Mouse (Mus musculus) thymus, adult 2 months (tissue): ENCODE results near the gene Sh3bp4. TPM values are rescaled to one million over a fixed set of nuclear protein-coding genes. Genes with fewer than 3 reads are reported as not detected.

Source experiments
- DNase-seq: peaks from one replicate; pipeline ENCODE4 v3.0.0; 2021
- H3K27ac ChIP-seq: fragments of 200-500 bp; 2 replicates; pipeline ENCODE4 v1.5.1; 2012; ENCODE audit warnings: low read length, control low read depth; ENCODE audit not compliant: control insufficient read depth, insufficient read depth
- H3K27me3 ChIP-seq: fragments of 200-500 bp; 2 replicates; pipeline ENCODE4 v1.6.1; 2012; ENCODE audit warnings: mild to moderate bottlenecking, low read length, moderate library complexity, mixed read lengths; ENCODE audit not compliant: control insufficient read depth, insufficient read depth
- H3K36me3 ChIP-seq: fragments of 200-500 bp; 2 replicates; pipeline ENCODE4 v1.6.1; 2012; ENCODE audit warnings: mild to moderate bottlenecking, low read length, moderate library complexity; ENCODE audit not compliant: control insufficient read depth, insufficient read depth
- H3K4me1 ChIP-seq: fragments of 200-500 bp; replicated peaks from 2 replicates; pipeline ENCODE4 v1.6.1; 2012; ENCODE audit warnings: low read length; ENCODE audit not compliant: control insufficient read depth, insufficient read depth
- H3K4me3 ChIP-seq: fragments of 200-500 bp; 2 replicates; pipeline ENCODE4 v1.5.1; 2012; ENCODE audit warnings: mild to moderate bottlenecking, low read length, control low read depth, moderate library complexity; ENCODE audit not compliant: control insufficient read depth, insufficient read depth
- CTCF ChIP-seq: fragments of 200-500 bp; IDR thresholded peaks from 2 replicates; pipeline ENCODE4 v1.5.1; 2012; ENCODE audit warnings: mild to moderate bottlenecking, control low read depth, low read length, moderate library complexity, borderline replicate concordance; ENCODE audit not compliant: control insufficient read depth, poor library complexity, insufficient read depth; ENCODE audit errors: extremely low read depth
- POLR2A ChIP-seq: fragments of 200-500 bp; IDR thresholded peaks from 2 replicates; pipeline ENCODE4 v1.6.1; 2012; ENCODE audit warnings: mild to moderate bottlenecking, low read length, control low read depth, moderate library complexity; ENCODE audit not compliant: control insufficient read depth, poor library complexity, insufficient read depth; ENCODE audit errors: extremely low read depth
- WGBS: fragments of 180-500 bp; shearing (Covaris S2); methylation state at CpG from one replicate; pipeline ENCODE4 v1.1.7; 2018; 5-methylcytosine and 5-hydroxymethylcytosine counted together
- polyA plus RNA-seq: library from polyadenylated mRNA; depleted of rRNA; stranded (reverse); fragments of >200 nt; gene quantifications from 2 replicates; pipeline ENCODE4 v1.2.3, GENCODE M21; 2012; rRNA removed

Gene Sh3bp4
- polyA plus RNA-seq: 8.8 and 9.1 TPM in 2 replicates

GRCm38 (mm10) chr1:89070103-89070700, at the start of gene Sh3bp4:
Gene Sh3bp4 (plus strand): TSS chr1:89070415.
- Histone ChIP-seq H3K36me3 (no peaks in the 10 kb centered on the region), H3K27me3 (peaks cover 3% of the 10 kb centered on the region), H3K4me3 (peak within 1 kb of the TSS; percentile 70), H3K27ac (no peak within 1 kb of the TSS), H3K4me1 (peaks cover 10% of the 10 kb centered on the region)
- 1% methylated on average over 60 of the region's 63 CpGs for WGBS
- TF ChIP-seq POLR2A (peak; percentile 11; the same call in 1 of the 2 replicates), CTCF (no peak)
- DNase-seq: peak; percentile 98

- WGBS: over 99% methylated on average over 7 of the region's 7 CpGs
- TF ChIP-seq POLR2A: no peak
- TF ChIP-seq CTCF: no peak
- Histone ChIP-seq H3K4me1 (no peaks in the 10 kb centered on the region), H3K4me3 (no peak overlapping the region), H3K36me3 (no peaks in the 10 kb centered on the region), H3K27me3 (no peaks in the 10 kb centered on the region), H3K27ac (no peak overlapping the region)
- DNase-seq: no peak
These were observed 47.2 kb upstream of the Sh3bp4 start for GRCm38 (mm10) chr1:89022997-89023396.

GRCm38 (mm10) chr1:89024696-89025612, 45.3 kb upstream of the Sh3bp4 start:
- DNase-seq: no peak
- no peaks in the 10 kb centered on the region for H3K4me1 ChIP-seq
- H3K27me3 ChIP-seq: no peaks in the 10 kb centered on the region
- no peak overlapping the region for H3K4me3 ChIP-seq
- TF ChIP-seq POLR2A: no peak
- no peak overlapping the region for H3K27ac ChIP-seq
- 93% methylated on average over 9 of the region's 9 CpGs for WGBS
- H3K36me3 ChIP-seq: no peaks in the 10 kb centered on the region

GRCm38 (mm10) chr1:89026040-89026439, 44.2 kb upstream of the Sh3bp4 start:
- no peak for TF ChIP-seq CTCF
- TF ChIP-seq POLR2A: no peak
- 100% methylated on average over 1 of the region's 1 CpGs for WGBS
- no peak overlapping the region for H3K4me3 ChIP-seq
- no peaks in the 10 kb centered on the region for H3K27me3 ChIP-seq
- H3K4me1 ChIP-seq: no peaks in the 10 kb centered on the region
- H3K36me3 ChIP-seq: no peaks in the 10 kb centered on the region
- H3K27ac ChIP-seq: no peak overlapping the region
- DNase-seq: no peak

- no peaks in the 10 kb centered on the region for H3K4me1 ChIP-seq
- TF ChIP-seq POLR2A: no peak
- TF ChIP-seq CTCF: no peak
- no peaks in the 10 kb centered on the region for H3K27me3 ChIP-seq
- H3K4me3 ChIP-seq: no peak overlapping the region
- no peaks in the 10 kb centered on the region for H3K36me3 ChIP-seq
- 87% methylated on average over 11 of the region's 11 CpGs for WGBS
- DNase-seq: no peak
- H3K27ac ChIP-seq: no peak overlapping the region
These were observed 40.9 kb upstream of the Sh3bp4 start for GRCm38 (mm10) chr1:89029136-89029927.

- H3K36me3 ChIP-seq: no peaks in the 10 kb centered on the region
- H3K27me3 ChIP-seq: no peaks in the 10 kb centered on the region
- no peak overlapping the region for H3K4me3 ChIP-seq
- no peaks in the 10 kb centered on the region for H3K4me1 ChIP-seq
- 83% methylated on average over 8 of the region's 8 CpGs for WGBS
- DNase-seq: no peak
- TF ChIP-seq CTCF (no peak), POLR2A (no peak)
- H3K27ac ChIP-seq: no peak overlapping the region
These were observed 36.6 kb upstream of the Sh3bp4 start for GRCm38 (mm10) chr1:89033661-89034060.
